Mouse (Mus musculus): Measurements from ENCODE around the gene 1110002E22Rik. TPM values are rescaled to one million over a fixed set of nuclear protein-coding genes. Genes with fewer than 3 reads are reported as not detected.

Gene 1110002E22Rik
- polyA plus RNA-seq, 2 experiments, result 0.01 TPM; not detected in 1

GRCm38 (mm10) chr3:138041591-138042301 lies 23.1 kb upstream of the 1110002E22Rik start:
- DNase-seq (ENCODE audit: low read depth in 3 of 3, low spot score in 3 of 3) (no peak), ATAC-seq (ENCODE audit: insufficient read depth) (no peak)
- Histone ChIP-seq H3K4me1 (replicated peaks; ENCODE audit: control insufficient read depth in 2 of 2, insufficient read depth in 2 of 2, low read length in 1 of 2) (no peaks in the 10 kb centered on the region), H3K4me2 (ENCODE audit: low read depth) (no peak overlapping the region), H3K27ac (no peak overlapping the region), H3K4me3 (ENCODE audit: insufficient read depth in 1 of 2, low read depth in 2 of 2, low read length in 2 of 2) (no peak overlapping the region), H3K9me3 (ENCODE audit: control insufficient read depth, low read length) (no peaks in the 10 kb centered on the region), H3K9ac (replicated peaks) (no peak overlapping the region), H3K36me3 (replicated peaks; ENCODE audit: control insufficient read depth, insufficient read depth, low read depth) (no peaks in the 10 kb centered on the region), H3K27me3 (ENCODE audit: control insufficient read depth, insufficient read depth, low read length) (no peaks in the 10 kb centered on the region)
- 57% methylated on average over 3 of the region's 3 CpGs for WGBS (ENCODE audit: insufficient replicate concordance)
- TF ChIP-seq CTCF (IDR thresholded peaks at IDR 0.05; ENCODE audit: low read depth), result no peak
- no peak for TF ChIP-seq EP300 (IDR thresholded peaks at IDR 0.05; ENCODE audit: low read depth)

- no peak overlapping the region for H3K9ac ChIP-seq (replicated peaks)
- 68% methylated on average over 7 of the region's 7 CpGs for WGBS (ENCODE audit: insufficient replicate concordance)
These were observed 21.5 kb upstream of the 1110002E22Rik start for GRCm38 (mm10) chr3:138043316-138043715.

GRCm38 (mm10) chr3:138049555-138049954 lies 15.3 kb upstream of the 1110002E22Rik start:
- H3K4me3 ChIP-seq (ENCODE audit: insufficient read depth in 1 of 2, low read depth in 2 of 2, low read length in 2 of 2), result no peak overlapping the region
- DNase-seq (ENCODE audit: low read depth in 3 of 3, low spot score in 3 of 3), result no peak
- no peak overlapping the region for H3K9ac ChIP-seq (replicated peaks)
- no peak overlapping the region for H3K4me2 ChIP-seq (ENCODE audit: low read depth)
- H3K9me3 ChIP-seq (ENCODE audit: control insufficient read depth, low read length), result no peaks in the 10 kb centered on the region
- ATAC-seq (ENCODE audit: insufficient read depth), result no peak
- no peaks in the 10 kb centered on the region for H3K27me3 ChIP-seq (ENCODE audit: control insufficient read depth, insufficient read depth, low read length)
- WGBS (ENCODE audit: insufficient replicate concordance), result 72% methylated on average over 6 of the region's 6 CpGs
- peaks cover 0 to 2% of the 10 kb centered on the region in 2 experiments; a peak in 1 of 4 replicates for H3K4me1 ChIP-seq (replicated peaks; ENCODE audit: control insufficient read depth in 2 of 2, insufficient read depth in 2 of 2, low read length in 1 of 2)
- no peak overlapping the region for H3K27ac ChIP-seq
- TF ChIP-seq EP300 (IDR thresholded peaks at IDR 0.05; ENCODE audit: low read depth) (no peak), CTCF (IDR thresholded peaks at IDR 0.05; ENCODE audit: low read depth) (no peak)
- H3K36me3 ChIP-seq (replicated peaks; ENCODE audit: control insufficient read depth, insufficient read depth, low read depth), result no peaks in the 10 kb centered on the region

More at GRCm38 (mm10) chr3:138043316-138043715, 21.5 kb upstream of the 1110002E22Rik start:
- Histone ChIP-seq H3K4me1 (replicated peaks; ENCODE audit: control insufficient read depth in 2 of 2, insufficient read depth in 2 of 2, low read length in 1 of 2) (no peaks in the 10 kb centered on the region), H3K4me3 (ENCODE audit: insufficient read depth in 1 of 2, low read depth in 2 of 2, low read length in 2 of 2) (no peak overlapping the region), H3K27me3 (ENCODE audit: control insufficient read depth, insufficient read depth, low read length) (no peaks in the 10 kb centered on the region), H3K9me3 (ENCODE audit: control insufficient read depth, low read length) (no peaks in the 10 kb centered on the region), H3K36me3 (replicated peaks; ENCODE audit: control insufficient read depth, insufficient read depth, low read depth) (no peaks in the 10 kb centered on the region), H3K4me2 (ENCODE audit: low read depth) (no peak overlapping the region), H3K27ac (no peak overlapping the region)
- no peak for ATAC-seq (ENCODE audit: insufficient read depth)
- no peak for TF ChIP-seq CTCF (IDR thresholded peaks at IDR 0.05; ENCODE audit: low read depth)
- no peak for TF ChIP-seq EP300 (IDR thresholded peaks at IDR 0.05; ENCODE audit: low read depth)
- no peak for DNase-seq (ENCODE audit: low read depth in 3 of 3, low spot score in 3 of 3)

GRCm38 (mm10) chr3:138050772-138051171 lies 14.1 kb upstream of the 1110002E22Rik start:
- H3K27me3 ChIP-seq (ENCODE audit: control insufficient read depth, insufficient read depth, low read length), result no peaks in the 10 kb centered on the region
- H3K9ac ChIP-seq (replicated peaks), result no peak overlapping the region
- 58% methylated on average over 11 of the region's 11 CpGs for WGBS (ENCODE audit: insufficient replicate concordance)
- DNase-seq (ENCODE audit: low read depth in 3 of 3, low spot score in 3 of 3) (no peak), ATAC-seq (ENCODE audit: insufficient read depth) (no peak)
- no peaks in the 10 kb centered on the region for H3K9me3 ChIP-seq (ENCODE audit: control insufficient read depth, low read length)
- H3K4me1 ChIP-seq (replicated peaks; ENCODE audit: control insufficient read depth in 2 of 2, insufficient read depth in 2 of 2, low read length in 1 of 2), result peaks cover 0 to 2% of the 10 kb centered on the region in 2 experiments; a peak in 1 of 4 replicates
- TF ChIP-seq CTCF (IDR thresholded peaks at IDR 0.05; ENCODE audit: low read depth) (no peak), EP300 (IDR thresholded peaks at IDR 0.05; ENCODE audit: low read depth) (no peak)
- no peaks in the 10 kb centered on the region for H3K36me3 ChIP-seq (replicated peaks; ENCODE audit: control insufficient read depth, insufficient read depth, low read depth)
- H3K4me3 ChIP-seq (ENCODE audit: insufficient read depth in 1 of 2, low read depth in 2 of 2, low read length in 2 of 2), result no peak overlapping the region
- H3K4me2 ChIP-seq (ENCODE audit: low read depth), result no peak overlapping the region
- no peak overlapping the region for H3K27ac ChIP-seq

GRCm38 (mm10) chr3:138051431-138051830 lies 13.4 kb upstream of the 1110002E22Rik start:
- no peaks in the 10 kb centered on the region for H3K27me3 ChIP-seq (ENCODE audit: control insufficient read depth, insufficient read depth, low read length)
- ATAC-seq (ENCODE audit: insufficient read depth), result no peak

More at GRCm38 (mm10) chr3:138051431-138051830, 13.4 kb upstream of the 1110002E22Rik start:
- Histone ChIP-seq H3K4me2 (ENCODE audit: low read depth) (no peak overlapping the region), H3K9ac (replicated peaks) (no peak overlapping the region), H3K4me1 (replicated peaks; ENCODE audit: control insufficient read depth in 2 of 2, insufficient read depth in 2 of 2, low read length in 1 of 2) (peaks cover 0 to 2% of the 10 kb centered on the region in 2 experiments; a peak in 1 of 4 replicates), H3K36me3 (replicated peaks; ENCODE audit: control insufficient read depth, insufficient read depth, low read depth) (no peaks in the 10 kb centered on the region), H3K9me3 (ENCODE audit: control insufficient read depth, low read length) (no peaks in the 10 kb centered on the region), H3K27ac (no peak overlapping the region), H3K4me3 (ENCODE audit: insufficient read depth in 1 of 2, low read depth in 2 of 2, low read length in 2 of 2) (no peak overlapping the region)
- 52% methylated on average over 3 of the region's 3 CpGs for WGBS (ENCODE audit: insufficient replicate concordance)
- TF ChIP-seq CTCF (IDR thresholded peaks at IDR 0.05; ENCODE audit: low read depth), result no peak
- TF ChIP-seq EP300 (IDR thresholded peaks at IDR 0.05; ENCODE audit: low read depth), result no peak
- DNase-seq (ENCODE audit: low read depth in 3 of 3, low spot score in 3 of 3), result no peak

Measured in liver, embryonic 14.5 days (tissue).